Mouse (Mus musculus) layer of hippocampus, adult 2 months (tissue): ENCODE results near the gene Pank1. TPM values are rescaled to one million over a fixed set of nuclear protein-coding genes. Genes with fewer than 3 reads are reported as not detected.
A peak's percentile ranks its signal among the peaks of the same experiment; 100 is the strongest.

Experiments
- DNase-seq, 2 experiments: peaks; one replicate each; pipeline ENCODE4 v3.0.0; 2022; ENCODE audit warnings: low spot score in 2 of 2
- H3K27ac ChIP-seq: fragments of 200-600 bp; 2 replicates; pipeline ENCODE4 v1.8.1; 2022
- H3K4me3 ChIP-seq: fragments of 200-600 bp; 2 replicates; pipeline ENCODE4 v1.8.1; 2022; ENCODE audit warnings: mild to moderate bottlenecking
- CTCF ChIP-seq: fragments of 200-600 bp; conservative IDR thresholded peaks from 2 replicates; pipeline ENCODE4 v1.8.1; 2022; ENCODE audit warnings: antibody characterized with exemption, mild to moderate bottlenecking, moderate library complexity
- long read RNA-seq, 2 experiments: library from polyadenylated mRNA; stranded (forward); transcript quantifications; one replicate each; pipeline ENCODE4 v2.0.0; 2021; ENCODE audit warnings: borderline mapping rate in 2 of 2
- total RNA-seq, 2 experiments: library from RNA; stranded (reverse); gene quantifications; 2 replicates each; pipeline ENCODE4 v1.2.3; 2021

The Pank1 gene
- total RNA-seq = 10 to 100 TPM; 19.6 to 21.7 TPM
- long read RNA-seq, experiment 1, full-length matches to known transcripts = 13 of 21 reads
- long read RNA-seq, experiment 1, partial matches to known transcripts = 1 of 21 reads
- long read RNA-seq, experiment 1, other reads (novel, unspliced or antisense) = 7 of 21 reads
- long read RNA-seq, experiment 2, full-length matches to known transcripts = 12 of 21 reads
- long read RNA-seq, experiment 2, partial matches to known transcripts = 1 of 21 reads
- long read RNA-seq, experiment 2, other reads (novel, unspliced or antisense) = 8 of 21 reads

DNA sequence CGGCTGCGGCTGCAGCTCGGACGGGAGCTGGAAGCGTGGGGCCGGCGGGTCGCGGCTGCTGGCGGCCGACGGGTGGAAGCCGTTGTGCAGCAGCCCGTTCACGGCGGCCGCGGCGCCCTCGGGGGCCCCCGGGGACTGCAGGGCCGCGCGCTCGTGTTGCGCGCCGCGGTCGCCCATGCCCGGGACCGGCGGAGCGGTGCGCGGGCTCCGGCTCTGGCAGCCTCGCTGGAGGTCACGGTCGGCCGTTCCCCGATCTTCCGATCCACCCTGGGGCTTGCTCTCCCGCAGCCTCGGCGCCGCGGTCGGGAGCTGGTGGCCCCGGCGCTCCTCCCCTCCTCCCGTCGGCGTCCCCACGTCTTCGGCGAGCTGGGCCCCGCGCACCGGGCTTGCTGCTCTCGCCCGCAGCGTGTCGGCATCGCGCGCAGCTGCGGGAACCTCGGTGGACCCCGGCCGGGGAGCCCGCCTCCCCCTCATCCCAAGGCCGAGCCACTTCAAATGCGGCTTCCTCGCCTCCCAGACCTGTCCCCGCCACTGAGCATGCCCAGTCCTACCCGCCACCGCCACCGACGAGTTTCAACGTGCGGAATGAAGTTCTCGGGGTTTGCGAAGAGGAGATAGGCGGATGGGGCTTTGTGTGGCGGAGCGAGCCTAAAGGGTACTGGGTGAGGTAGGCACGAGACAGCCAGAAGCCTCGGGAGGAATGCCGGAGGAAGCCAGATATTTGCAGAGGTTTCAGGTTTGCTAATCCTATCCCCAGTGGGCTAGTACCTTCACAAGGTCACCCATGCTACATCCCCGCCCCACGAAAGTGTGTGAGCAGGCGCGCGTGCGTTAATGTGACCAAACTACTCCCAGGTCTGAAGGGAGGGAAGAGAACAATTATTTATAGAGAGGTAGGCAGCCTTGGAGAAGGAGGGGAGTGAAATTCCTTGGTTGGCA lies at the start of gene Pank1:
Gene Pank1, minus strand, starts transcription at position 853 of the 939 bp plus-strand sequence.
- Histone ChIP-seq H3K4me3 (peak within 1 kb of the TSS; percentile 78), H3K27ac (peak within 1 kb of the TSS; percentile 96)
- peak; percentile 57 to 77 for DNase-seq
- no peak for TF ChIP-seq CTCF

DNA sequence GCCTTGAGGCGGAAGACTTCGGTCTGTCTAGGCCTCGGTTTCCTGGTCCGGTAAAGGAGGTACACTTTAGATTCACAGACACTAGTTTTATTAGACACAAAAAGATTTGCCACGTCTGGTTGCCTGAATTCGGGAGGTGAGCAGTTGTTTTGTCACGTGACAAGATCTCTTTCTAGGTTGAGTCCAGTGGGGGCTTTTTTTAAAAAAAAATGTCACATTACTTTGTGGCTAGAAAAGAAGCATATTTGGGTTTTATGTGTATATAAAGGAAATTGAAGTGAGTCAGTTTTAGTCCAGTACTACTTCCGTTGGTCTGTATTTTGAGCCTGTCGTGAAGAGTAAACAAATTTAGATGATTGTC lies 43.3 kb upstream of the Pank1 start:
- TF ChIP-seq CTCF = no peak
- Histone ChIP-seq H3K4me3 (peak overlapping the region; percentile 89), H3K27ac (no peak overlapping the region)
- no peak for DNase-seq

DNA sequence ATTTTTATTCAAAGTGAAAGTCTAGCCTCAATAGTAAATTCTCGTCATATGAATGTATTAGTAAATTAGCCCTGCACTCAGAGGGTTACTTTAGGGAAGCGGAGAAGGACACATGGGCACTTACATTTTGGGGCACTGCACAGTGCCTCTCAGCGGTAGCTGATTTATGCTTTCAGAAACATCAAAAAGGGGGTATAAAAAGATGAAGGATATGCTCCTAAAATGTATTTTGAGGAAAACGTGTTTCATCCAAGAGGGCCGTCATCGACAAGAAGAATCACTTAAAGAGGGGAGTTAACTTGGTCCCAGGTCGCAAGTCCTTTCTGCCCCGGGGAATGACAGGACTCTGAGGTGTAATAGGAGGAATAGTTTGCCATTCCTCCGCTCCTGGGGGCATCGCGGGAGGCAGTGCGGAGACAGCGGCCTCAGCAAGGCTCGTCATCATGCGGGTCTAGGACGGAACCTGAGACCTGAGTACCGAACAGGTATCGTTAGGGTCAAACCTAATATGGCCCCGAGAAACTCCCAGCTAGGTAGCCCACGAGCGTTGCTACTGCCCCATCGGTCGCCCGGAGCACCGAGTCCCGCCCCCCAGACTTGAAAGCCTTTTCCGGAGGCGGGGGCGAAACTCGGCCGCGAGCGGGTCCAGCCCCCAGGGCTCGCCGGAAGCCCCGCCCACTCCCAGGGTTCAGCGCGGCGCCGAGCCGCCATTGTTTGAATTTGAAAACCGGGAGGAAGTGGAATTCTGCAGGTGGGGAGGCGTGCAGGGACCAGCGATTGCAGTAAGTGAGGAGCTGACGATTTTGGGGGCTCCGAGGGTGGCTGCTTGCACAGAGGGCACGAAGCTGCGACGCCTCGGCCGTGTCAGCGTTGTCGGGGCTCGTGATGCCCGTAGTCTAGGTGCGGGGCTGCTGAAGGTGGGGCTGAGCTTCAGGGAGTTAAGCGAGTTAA lies 42.7 kb upstream of the Pank1 start, which contains the start of gene Kif20b:
Gene Kif20b, plus strand, starts transcription at position 710 of the 951 bp plus-strand sequence.
- DNase-seq = peak; percentile 83 to 91
- peak; percentile 26; the same call in 1 of the 2 replicates for TF ChIP-seq CTCF
- peak within 1 kb of the TSS; percentile 89 for H3K4me3 ChIP-seq
- H3K27ac ChIP-seq = peak within 1 kb of the TSS; percentile 76

DNA sequence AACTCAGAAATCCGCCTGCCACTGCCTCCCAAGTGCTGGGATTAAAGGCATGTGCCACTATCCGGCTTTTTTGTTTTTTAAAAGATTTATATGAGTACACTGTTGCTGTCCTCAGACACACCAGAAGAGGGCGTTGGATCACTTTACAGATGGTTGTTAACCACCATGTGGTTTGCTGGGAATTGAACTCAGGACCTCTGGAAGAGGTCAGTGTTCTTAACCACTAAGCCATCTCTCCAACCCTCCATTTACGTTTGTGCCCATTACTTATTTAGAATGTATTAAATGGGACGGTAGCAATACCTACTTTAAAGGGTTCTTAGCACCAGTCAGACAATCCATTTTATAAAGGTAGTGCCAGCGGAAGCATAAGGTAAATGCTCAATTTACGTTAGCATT lies 42.0 kb upstream of the Pank1 start:
- DNase-seq = no peak
- Histone ChIP-seq H3K4me3 (peak overlapping the region; percentile 89), H3K27ac (peak overlapping the region; percentile 76)
- peak; percentile 48 for TF ChIP-seq CTCF

DNA sequence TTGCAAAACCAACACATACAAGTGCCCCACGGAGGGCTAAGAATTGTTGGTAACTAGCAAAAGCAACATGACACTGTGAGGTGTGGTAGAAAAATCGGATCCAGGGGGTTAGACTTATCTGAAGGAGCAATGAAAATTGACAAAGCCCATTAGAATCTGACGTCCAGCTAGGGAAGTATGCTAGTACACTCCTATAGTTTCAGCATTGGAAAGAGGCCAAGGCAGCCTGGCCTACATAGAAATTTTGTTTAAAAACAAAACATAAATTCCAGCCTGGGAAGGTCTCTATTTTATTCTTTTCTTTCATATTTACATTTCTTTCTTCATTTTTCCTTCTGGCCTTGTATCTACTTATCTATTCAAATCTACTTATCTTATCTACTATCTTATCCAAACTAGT lies 41.3 kb upstream of the Pank1 start:
- Histone ChIP-seq H3K27ac (no peak overlapping the region), H3K4me3 (no peak overlapping the region)
- no peak for TF ChIP-seq CTCF

DNA sequence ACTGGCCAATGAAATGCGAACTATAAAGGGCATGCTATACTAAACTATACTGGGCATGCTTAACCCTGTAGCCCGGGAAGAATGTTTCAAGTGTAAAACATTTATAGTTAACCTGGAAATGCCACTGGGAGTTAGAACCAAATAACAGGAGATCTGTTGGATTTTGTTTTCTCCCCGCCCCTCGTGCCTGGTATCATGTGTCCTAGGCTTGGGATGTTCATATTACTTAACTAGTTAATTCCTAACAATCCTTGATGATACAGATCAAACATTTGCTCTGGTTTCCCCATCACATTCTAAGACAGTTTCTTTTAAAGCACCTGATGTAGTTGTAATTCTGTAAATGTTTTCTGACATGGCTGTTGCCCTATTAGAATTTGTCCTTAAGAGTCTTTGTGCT lies 40.8 kb upstream of the Pank1 start:
- H3K4me3 ChIP-seq = no peak overlapping the region
- no peak for DNase-seq
- no peak for TF ChIP-seq CTCF
- no peak overlapping the region for H3K27ac ChIP-seq

More for the DNA sequence above, 41.3 kb upstream of the Pank1 start:
- no peak for DNase-seq

DNA sequence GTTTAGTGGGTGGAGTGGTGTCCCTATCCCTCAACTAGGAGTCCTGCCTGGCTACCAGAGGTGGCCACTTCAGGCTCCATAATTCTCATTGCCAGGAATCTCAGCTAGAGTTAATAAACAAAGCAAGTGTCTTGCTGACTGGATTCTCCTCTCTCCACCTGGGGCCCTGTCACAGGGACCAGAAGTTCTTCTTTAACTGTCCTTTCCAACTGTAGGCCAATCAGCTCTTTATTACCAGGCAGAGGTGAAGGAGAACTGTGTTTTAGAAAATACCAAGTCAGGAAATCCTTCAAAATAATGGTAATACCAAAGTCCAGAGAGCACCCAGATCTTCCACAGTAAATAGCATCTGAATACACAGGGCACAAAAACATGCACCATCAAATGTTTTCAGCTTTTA lies 33.1 kb upstream of the Pank1 start:
- no peak overlapping the region for H3K4me3 ChIP-seq
- no peak for TF ChIP-seq CTCF
- DNase-seq = no peak
- H3K27ac ChIP-seq = no peak overlapping the region

DNA sequence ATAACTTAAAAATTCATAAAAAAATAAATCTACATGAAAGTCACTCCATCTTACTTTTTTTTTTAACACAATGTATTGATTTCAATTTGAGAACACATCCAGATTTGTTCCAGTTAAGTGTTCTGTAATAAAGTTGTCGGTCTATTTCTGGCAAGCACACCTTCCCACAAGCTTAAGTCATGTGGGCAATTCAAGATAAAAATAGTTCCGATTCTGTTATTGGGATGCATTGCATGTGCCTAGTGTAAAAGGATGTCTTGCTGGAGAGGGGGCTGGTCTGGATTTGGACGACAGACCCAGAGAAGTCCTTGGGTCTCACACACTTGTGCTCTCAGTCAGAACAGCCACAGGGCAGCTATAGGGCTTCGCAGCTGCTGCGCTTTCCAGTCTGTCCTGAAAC lies 27.5 kb upstream of the Pank1 start:
- no peak for TF ChIP-seq CTCF
- no peak overlapping the region for H3K4me3 ChIP-seq
- no peak for DNase-seq

DNA sequence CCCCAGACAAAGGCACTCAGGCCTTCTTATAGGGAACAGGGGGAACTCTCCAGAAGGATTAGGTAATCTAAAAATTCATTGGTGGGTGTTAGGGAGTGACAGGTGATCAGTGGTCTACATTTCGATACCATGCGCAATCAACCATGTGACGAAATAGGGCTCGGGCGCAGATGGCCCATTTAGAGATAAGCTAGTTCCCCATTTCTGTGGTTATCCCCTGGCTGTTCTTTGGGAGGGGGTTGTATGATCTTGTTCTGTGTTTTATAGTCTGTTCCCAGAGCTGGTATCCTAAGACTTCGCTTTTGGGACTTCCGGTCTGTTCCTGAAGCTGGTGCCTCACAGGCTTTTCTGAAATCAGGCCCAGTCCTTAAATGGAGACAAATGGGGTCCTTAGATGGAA lies 26.2 kb upstream of the Pank1 start:
- no peak overlapping the region for H3K4me3 ChIP-seq
- TF ChIP-seq CTCF = no peak
- DNase-seq = no peak
- H3K27ac ChIP-seq = no peak overlapping the region

More for the DNA sequence above, 27.5 kb upstream of the Pank1 start:
- H3K27ac ChIP-seq = no peak overlapping the region

DNA sequence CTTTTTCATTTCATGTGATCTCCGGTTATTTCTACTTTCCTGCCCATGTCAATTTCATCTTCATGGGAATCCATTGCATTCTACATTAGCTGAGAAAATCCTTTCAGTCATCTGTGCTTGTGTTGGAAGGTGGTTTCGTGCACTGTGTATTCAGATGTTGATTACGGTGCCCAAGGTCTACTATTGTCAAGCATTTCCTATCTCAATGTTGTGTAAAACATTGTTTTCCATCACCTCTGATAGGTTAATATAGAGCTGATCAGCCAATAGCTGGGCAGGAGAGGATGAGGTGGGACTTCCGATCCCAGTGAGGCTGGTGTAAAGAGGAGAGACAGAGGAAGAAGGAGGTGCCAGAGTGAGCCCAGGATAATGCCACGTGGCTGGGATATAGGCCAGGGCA lies 24.8 kb upstream of the Pank1 start:
- TF ChIP-seq CTCF = no peak
- DNase-seq = no peak

DNA sequence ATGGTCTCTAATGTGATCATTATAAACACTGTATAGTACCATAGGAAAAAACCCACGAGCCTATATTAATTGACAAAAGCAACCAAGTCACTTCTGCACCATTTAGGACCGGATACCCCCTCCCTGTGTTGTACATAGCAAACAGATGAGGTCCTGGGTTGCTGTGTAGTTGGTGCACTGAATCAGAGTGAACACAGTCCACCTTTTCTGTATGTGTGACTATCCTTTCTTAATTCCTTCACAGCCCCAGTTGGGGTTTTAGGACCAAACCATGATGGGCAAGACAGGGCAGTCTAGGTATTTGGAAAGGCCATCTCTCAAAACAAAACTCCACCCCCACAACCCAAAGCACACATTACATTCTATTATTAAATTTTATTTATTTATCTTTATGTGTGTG lies 22.5 kb upstream of the Pank1 start:
- no peak for TF ChIP-seq CTCF
- H3K4me3 ChIP-seq = no peak overlapping the region
- DNase-seq = no peak
- no peak overlapping the region for H3K27ac ChIP-seq

More for the DNA sequence above, 24.8 kb upstream of the Pank1 start:
- H3K27ac ChIP-seq = no peak overlapping the region
- H3K4me3 ChIP-seq = no peak overlapping the region

DNA sequence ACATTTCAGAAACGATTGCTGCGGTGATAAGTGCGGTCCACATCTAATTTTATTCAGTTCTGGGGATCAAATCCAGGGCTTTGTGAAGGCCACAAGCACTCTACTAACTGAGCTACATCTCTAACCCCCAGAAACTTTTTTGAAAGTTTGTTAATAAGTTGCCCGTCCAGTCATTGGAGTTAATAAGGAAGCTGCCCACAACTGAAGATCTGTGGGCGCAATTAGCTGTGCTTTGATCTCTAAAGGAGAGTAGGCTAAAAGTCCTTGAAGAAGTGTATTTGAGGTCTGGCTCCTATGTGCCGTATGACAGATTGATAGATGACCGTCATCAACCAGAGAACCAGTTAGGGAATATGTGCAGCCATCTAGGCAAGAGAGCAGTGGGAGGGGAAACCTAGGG lies 22.0 kb upstream of the Pank1 start:
- no peak for TF ChIP-seq CTCF
- H3K4me3 ChIP-seq = no peak overlapping the region
- H3K27ac ChIP-seq = no peak overlapping the region
- no peak for DNase-seq

DNA sequence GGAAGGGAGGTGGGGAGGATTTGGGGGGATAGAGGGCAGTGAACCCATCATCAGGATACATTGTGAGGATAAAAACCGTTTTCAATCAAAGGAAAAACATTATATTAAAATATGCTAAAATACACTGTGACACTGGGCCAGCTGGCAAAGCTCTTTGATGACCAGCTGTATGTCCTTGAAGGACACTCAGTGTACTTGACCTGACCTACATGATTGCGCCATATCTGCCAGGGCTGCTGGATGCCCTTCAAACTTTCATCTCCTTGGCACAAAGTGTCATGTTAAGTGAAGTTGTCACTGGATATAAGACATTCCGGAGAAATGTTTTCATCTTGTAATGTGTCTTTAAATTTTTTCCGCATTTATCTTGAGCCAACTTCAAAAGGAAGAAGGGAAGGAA lies 19.7 kb upstream of the Pank1 start:
- no peak for DNase-seq
- no peak overlapping the region for H3K27ac ChIP-seq
- no peak overlapping the region for H3K4me3 ChIP-seq
- no peak for TF ChIP-seq CTCF
